ENCODE assay signal across 11 mouse cellular contexts in genomic region chr2:47945061-47945460, GRCm38 (mm10).
A peak's percentile ranks its signal among the peaks of the same experiment; 100 is the strongest.
DNase-seq lines count a peak whose midpoint lies in the region; ATAC-seq and TF ChIP-seq lines count a peak whose summit lies in the region.
"Had no signal": no experiment of that assay in that cellular context is flagged by ENCODE, and none has a peak within 500 bp of the region (broad histone marks: within the 10 kb centered on the region; RNA-seq: fewer than 3 reads in every experiment).

No protein-coding gene starts in this region.

- peak; percentile 9 for DNase-seq in gastrocnemius, postnatal 10 days
- DNase-seq in gastrocnemius, adult 8-10 months (ENCODE audit: low spot score in 2 of 2): no peak
- peak; percentile 52 for DNase-seq in lung, embryonic 14.5 days
- DNase-seq in lung, adult 18-20 months: no peak
- DNase-seq in 416B (ENCODE audit: low read depth) (peak; percentile 10), MEL (ENCODE audit: low read depth, low spot score) (peak; percentile 5)
- no peak for DNase-seq in liver, embryonic 11.5 days (ENCODE audit: low spot score)
- DNase-seq: adrenal gland, postnatal 25 days; cerebellum, postnatal 36 days; heart, adult 11 months had no signal

- H3K27me3 ChIP-seq in lung, embryonic 14.5 days (ENCODE audit: insufficient read depth, low read length): no peaks in the 10 kb centered on the region
- no peaks in the 10 kb centered on the region for H3K27me3 ChIP-seq in MEL (ENCODE audit: control insufficient read depth in 1 of 2, insufficient read depth in 2 of 2, low read length in 2 of 2)
- H3K27me3 ChIP-seq in liver, embryonic 11.5 days (replicated peaks; ENCODE audit: control insufficient read depth, insufficient read depth, low read length): no peaks in the 10 kb centered on the region
- H3K27me3 ChIP-seq: hindbrain, embryonic 12.5 days had no signal

- TF ChIP-seq CTCF in lung, embryonic 14.5 days (IDR thresholded peaks at IDR 0.05; ENCODE audit: low read depth): peak; percentile 48
- TF ChIP-seq CTCF in MEL (IDR thresholded peaks at IDR 0.05 in 2 of 3, conservative IDR thresholded peaks at IDR 0.05 in 1 of 3; ENCODE audit: control insufficient read depth in 1 of 3, insufficient read depth in 1 of 3, low read depth in 2 of 3, low read length in 3 of 3, poor library complexity in 1 of 3, severe bottlenecking in 1 of 3): peak in 1 of 3 experiments; percentile 20; a peak in 2 of 6 replicates

- H3K9ac ChIP-seq in lung, embryonic 14.5 days: no peak overlapping the region
- no peak overlapping the region for H3K9ac ChIP-seq in MEL (ENCODE audit: control insufficient read depth, low read depth, low read length, poor library complexity, severe bottlenecking)
- no peak overlapping the region for H3K9ac ChIP-seq in liver, embryonic 11.5 days (ENCODE audit: low read depth, low read length)
- H3K9ac ChIP-seq: hindbrain, embryonic 12.5 days had no signal

- no peak for TF ChIP-seq POLR2A in MEL (IDR thresholded peaks at IDR 0.05; ENCODE audit: control insufficient read depth in 1 of 2, insufficient read depth in 1 of 2, low read depth in 1 of 2, low read length in 2 of 2, poor library complexity in 1 of 2)

- no peak for ATAC-seq in lung, embryonic 14.5 days (ENCODE audit: insufficient read depth)
- ATAC-seq in liver, embryonic 11.5 days (replicated peaks; ENCODE audit: low FRiP score): no peak

- no peak; the same call in 1 of the 2 replicates for TF ChIP-seq RAD21 in MEL (IDR thresholded peaks at IDR 0.05; ENCODE audit: low read depth, low read length)

- H3K9me3 ChIP-seq in lung, embryonic 14.5 days (ENCODE audit: low read depth, low read length): no peaks in the 10 kb centered on the region
- H3K9me3 ChIP-seq in MEL (replicated peaks; ENCODE audit: insufficient read depth, low read length): no peaks in the 10 kb centered on the region
- no peaks in the 10 kb centered on the region for H3K9me3 ChIP-seq in liver, embryonic 11.5 days (ENCODE audit: control insufficient read depth, low read length)
- H3K9me3 ChIP-seq: hindbrain, embryonic 12.5 days had no signal

- no peaks in the 10 kb centered on the region for H3K36me3 ChIP-seq in lung, embryonic 14.5 days (ENCODE audit: insufficient read depth)
- H3K36me3 ChIP-seq in MEL (ENCODE audit: control insufficient read depth in 1 of 2, insufficient read depth in 2 of 2, low read length in 2 of 2): no peaks in the 10 kb centered on the region
- no peaks in the 10 kb centered on the region for H3K36me3 ChIP-seq in liver, embryonic 11.5 days (ENCODE audit: control insufficient read depth, insufficient read depth, low read length)
- H3K36me3 ChIP-seq: hindbrain, embryonic 12.5 days had no signal

- H3K4me1 ChIP-seq in lung, embryonic 14.5 days (ENCODE audit: insufficient read depth): no peaks in the 10 kb centered on the region
- H3K4me1 ChIP-seq in MEL (ENCODE audit: control insufficient read depth in 1 of 2, insufficient read depth in 2 of 2, low read length in 2 of 2): no peaks in the 10 kb centered on the region
- no peaks in the 10 kb centered on the region for H3K4me1 ChIP-seq in liver, embryonic 11.5 days (replicated peaks; ENCODE audit: control insufficient read depth, insufficient read depth, low read length)
- H3K4me1 ChIP-seq: hindbrain, embryonic 12.5 days had no signal

- H3K79me2 ChIP-seq in MEL (ENCODE audit: control insufficient read depth, insufficient read depth, low read length, poor library complexity): no peaks in the 10 kb centered on the region

- TF ChIP-seq EP300 in MEL (IDR thresholded peaks at IDR 0.05; ENCODE audit: low read depth in 1 of 2, low read length in 2 of 2): no peak

- H3K4me3 ChIP-seq in lung, embryonic 14.5 days (ENCODE audit: low read depth, low read length): no peak overlapping the region
- H3K4me3 ChIP-seq in MEL (ENCODE audit: control insufficient read depth in 1 of 2, insufficient read depth in 1 of 2, low read depth in 2 of 2, low read length in 2 of 2): no peak overlapping the region
- no peak overlapping the region for H3K4me3 ChIP-seq in liver, embryonic 11.5 days (ENCODE audit: low read depth, low read length)
- H3K4me3 ChIP-seq: hindbrain, embryonic 12.5 days had no signal

- H3K4me2 ChIP-seq in lung, embryonic 14.5 days: no peak overlapping the region
- H3K4me2 ChIP-seq in liver, embryonic 11.5 days: no peak overlapping the region
- H3K4me2 ChIP-seq: hindbrain, embryonic 12.5 days had no signal

- no peak overlapping the region for H3K27ac ChIP-seq in lung, embryonic 14.5 days (ENCODE audit: low read depth)
- H3K27ac ChIP-seq in MEL (ENCODE audit: control insufficient read depth, low read depth, low read length): no peak overlapping the region
- H3K27ac ChIP-seq in liver, embryonic 11.5 days (ENCODE audit: low read depth, low read length): no peak overlapping the region
- H3K27ac ChIP-seq: hindbrain, embryonic 12.5 days had no signal

TF ChIP-seq in MEL, 35 proteins besides CTCF, POLR2A, EP300 and RAD21:
- 0 out of 2 replicates have a peak, but pooled peaks have one; percentile 14 for TF ChIP-seq SMC3 (IDR thresholded peaks at IDR 0.05; ENCODE audit: low read depth, low read length)
- TF ChIP-seq ZKSCAN1 (IDR thresholded peaks at IDR 0.05; ENCODE audit: low read depth, low read length): no peak

Comparison
In these comparisons a context has a peak if more than half of its experiments do, and no peak if none do; other contexts are left out.
1. DNase-seq: peak in gastrocnemius, postnatal 10 days (single experiment), lung, embryonic 14.5 days (single experiment), 416B (single experiment) and MEL (single experiment); none in gastrocnemius, adult 8-10 months (0 of 2), lung, adult 18-20 months (0 of 2) and liver, embryonic 11.5 days (single experiment).